Mouse (Mus musculus) fat pad, adult 2 months (tissue): ENCODE results near the gene Prelp.

Experiments
- DNase-seq: peaks from one replicate; pipeline ENCODE4 v3.0.0-alpha.2; 2011; ENCODE audit warnings: low read depth, low spot score; ENCODE audit errors: extremely low read depth

Gene Prelp

DNA sequence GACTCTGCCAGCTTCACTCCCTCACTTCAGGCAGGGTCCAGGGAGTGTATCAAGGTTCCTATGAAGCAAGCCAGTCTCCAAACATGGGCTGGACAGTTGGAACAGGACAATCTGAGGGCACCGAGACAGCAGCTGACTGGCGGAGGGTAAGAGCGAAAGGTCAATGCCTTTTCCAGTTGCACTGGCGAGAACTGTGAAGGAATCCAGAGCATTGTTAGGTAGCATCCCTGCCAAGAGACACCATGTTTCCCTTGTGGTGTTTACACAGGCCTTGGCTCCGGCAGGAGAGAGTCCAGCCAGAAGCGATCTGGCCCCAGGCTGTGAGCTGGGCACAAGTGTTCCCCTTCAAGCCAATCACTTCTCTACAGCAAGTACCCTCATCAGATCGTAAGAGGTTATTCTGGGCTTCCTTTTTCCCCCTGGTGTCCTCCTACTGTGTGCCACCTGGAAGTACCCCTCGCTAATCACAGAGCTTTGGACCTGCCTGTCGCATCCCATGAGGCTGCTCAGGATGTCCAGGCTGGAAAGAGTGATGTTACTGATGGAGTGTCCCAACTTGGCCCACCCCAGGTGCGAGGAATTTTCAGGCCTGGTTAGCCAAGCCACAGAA lies 13.2 kb upstream of the Prelp start:
- no peak for DNase-seq

DNA sequence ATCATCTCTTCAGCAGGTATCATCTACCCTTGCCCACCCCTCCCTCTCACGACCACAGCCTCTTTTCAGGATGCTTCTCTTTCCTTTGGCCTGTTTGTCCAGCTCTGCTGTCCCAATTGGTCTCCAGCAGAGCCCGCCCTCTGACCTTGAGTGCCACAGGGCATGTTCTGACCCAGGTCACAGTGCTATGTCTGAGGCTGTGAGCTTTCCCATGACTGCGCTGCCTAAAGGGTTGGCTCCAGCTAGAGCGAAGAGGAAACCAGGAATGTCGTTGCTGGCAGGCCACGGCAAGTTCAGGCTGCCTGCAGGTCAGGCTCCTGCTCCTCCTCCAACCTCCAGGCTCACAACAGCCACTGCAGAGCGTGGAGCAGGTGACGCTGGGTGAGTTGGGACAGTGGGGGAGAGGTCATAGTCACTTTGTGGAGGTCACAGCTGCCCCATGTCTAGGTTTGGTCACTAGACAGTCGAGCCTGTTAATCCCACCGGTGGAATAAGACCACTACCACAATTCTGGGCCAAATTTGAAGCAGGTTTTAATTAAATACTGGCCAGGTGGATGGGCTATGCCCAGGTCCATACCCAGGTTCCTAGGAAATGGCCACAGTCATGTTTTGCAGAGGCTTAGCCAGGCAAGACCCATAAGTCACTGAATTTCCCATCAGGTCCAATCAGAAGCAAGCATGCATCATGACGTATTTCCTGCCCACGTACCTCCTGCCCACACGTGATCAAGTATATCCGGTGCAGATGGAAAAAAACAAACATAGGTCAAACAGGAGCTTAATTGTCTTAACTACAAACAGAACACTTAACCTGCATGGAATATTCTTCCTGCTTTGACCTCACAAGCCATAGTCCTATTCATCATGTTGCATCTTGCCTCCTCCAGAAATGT lies 12.3 kb upstream of the Prelp start:
- DNase-seq = no peak

DNA sequence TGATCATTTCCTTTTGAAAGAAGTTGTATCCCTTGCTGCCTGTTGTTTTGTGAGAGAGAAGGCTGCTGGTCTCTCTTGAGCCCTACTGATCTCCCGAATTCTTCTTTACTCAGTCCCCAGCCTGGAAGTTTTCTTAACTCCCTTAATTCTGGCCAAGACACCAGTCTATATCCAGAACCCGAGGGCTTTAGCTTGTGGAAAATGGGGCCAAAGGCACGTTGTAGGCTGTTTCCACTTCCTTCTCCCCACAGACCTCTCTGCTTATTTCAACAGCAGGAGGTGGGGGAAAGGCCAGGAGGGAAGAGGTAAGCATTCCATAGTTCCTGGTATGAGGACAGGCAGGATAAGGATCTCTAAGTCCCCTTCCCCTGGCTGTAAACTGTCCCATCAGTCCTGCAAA lies 8.8 kb upstream of the Prelp start:
- no peak for DNase-seq

DNA sequence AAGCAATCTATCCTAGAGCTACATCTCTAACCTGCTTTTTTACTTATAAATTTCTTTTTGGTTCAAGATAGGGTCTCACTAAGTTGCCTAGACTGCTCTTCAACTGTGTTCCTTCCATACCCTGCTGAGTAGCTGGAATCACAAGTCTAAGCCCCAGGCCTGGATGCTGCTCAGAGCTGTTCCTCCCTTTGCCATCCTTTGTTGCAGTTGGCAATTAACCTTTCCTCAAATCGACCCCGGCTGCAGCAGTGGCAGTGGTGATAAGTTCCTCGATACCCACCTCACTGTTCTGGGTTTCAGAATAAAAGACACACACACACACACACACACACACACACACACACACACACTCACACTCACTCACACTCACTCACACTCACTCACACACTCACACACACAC lies 4.0 kb upstream of the Prelp start:
- DNase-seq = no peak

DNA sequence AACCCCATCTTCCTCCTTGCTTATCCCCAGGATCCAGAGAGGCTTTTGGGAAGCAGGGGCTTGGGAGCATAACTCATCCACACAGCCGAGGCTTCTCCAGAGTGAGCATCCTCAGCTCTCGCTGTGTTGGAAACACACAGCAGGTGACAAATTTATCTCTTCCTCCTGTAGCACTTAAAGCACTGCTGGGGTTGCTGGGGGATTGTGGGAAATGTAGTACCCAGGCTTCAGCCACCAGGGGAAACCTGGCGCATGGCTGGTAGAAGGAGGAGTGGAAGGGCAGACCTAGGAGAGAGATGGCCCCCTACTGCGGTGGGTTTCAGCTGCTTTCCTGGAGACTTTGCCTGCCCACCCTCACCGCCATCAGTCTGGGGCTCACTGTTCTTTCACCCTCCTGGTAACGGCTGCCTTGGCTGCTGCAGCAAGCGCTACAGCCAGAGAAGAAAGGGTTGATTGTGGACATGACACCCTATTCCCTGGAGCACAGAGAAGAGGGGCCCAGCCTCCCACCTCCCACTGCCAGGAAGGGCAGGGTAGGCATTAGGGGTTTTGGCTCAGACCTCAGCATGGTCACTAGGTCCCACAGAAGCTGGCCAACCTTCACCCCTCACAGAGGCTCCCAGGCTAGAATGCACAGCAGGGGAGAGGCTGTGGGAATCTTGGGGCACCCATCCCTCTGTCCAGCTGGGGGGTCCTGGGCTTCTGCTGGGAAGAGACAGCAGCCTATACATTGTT lies 3.1 kb upstream of the Prelp start:
- DNase-seq = no peak

DNA sequence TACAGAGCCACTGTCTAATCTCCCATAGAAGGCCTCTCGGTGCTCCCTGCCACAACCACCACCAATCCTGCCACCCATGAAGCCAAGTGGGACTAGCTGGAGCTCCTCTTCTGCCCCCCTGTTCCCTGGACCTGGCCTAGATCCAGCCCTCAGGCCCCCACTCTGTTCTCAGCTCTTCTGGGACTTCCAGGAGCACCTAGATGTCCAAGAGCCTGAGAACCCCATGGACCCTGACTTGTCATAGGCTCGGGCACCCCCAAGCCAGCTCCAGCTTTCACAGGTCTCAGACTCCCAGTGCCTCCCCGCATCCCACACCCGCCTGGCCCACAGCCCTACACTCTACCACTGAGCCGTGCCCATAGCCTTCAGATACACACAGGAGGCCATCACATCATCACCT lies 1.9 kb upstream of the Prelp start:
- no peak for DNase-seq

DNA sequence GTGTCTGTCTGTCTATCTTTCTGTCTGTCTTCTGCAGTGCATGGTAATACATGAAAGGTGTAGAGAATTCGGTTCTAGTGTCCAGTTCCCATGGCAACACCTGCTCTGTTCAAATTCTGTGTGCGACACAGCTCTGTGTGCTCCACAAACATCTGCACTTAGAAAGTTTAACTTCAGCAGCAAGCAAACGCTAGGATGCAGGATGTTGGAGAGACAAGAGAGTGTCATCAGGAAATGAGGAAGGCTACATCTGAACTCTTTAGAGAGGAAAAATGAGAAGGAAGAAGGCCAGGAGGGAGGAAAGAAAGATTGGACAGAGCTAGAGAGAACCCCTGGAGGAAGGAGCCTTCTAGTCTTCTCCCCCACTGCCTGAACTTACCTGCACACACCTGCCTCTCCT lies 338 bp downstream of the Prelp start:
- DNase-seq = no peak

DNA sequence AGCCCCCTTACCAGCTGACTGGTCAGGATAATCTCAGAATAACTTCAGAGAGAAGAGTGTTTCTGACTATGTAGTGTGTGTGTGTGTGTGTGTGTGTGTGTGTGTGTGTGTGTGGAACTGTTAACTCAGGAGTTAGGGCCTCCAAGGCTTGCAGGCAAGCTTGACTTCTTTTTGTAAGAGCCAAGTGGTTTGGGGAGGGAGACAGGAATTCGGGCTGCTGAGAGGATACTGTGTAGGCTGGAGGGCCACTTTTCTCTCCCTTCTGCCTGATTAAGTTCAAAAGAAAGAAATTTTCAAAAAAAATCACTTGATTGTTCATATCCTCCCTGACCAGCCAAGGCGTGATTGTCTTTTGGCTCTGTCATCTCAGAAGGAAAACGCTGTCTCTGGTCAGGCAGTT lies 813 bp downstream of the Prelp start:
- DNase-seq = no peak

DNA sequence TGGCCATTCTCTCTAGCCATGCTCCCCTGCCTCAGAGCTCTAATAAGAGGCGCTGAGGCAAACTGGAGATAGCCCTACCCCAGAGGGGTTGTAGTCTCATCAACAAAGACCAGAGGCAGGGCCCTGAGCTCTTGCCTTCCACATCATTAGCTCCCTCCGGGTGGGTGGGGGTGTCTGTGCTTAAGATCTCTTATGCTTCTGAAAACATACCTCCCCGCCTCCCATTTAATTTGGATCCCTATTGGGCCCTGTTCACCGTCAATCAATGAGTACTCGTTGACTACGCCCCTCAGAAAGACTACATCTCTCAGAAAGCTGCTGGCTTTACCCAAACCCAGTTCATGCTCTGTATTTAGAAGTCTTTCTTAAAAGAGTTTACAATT lies 3.1 kb downstream of the Prelp start:
- DNase-seq = no peak

DNA sequence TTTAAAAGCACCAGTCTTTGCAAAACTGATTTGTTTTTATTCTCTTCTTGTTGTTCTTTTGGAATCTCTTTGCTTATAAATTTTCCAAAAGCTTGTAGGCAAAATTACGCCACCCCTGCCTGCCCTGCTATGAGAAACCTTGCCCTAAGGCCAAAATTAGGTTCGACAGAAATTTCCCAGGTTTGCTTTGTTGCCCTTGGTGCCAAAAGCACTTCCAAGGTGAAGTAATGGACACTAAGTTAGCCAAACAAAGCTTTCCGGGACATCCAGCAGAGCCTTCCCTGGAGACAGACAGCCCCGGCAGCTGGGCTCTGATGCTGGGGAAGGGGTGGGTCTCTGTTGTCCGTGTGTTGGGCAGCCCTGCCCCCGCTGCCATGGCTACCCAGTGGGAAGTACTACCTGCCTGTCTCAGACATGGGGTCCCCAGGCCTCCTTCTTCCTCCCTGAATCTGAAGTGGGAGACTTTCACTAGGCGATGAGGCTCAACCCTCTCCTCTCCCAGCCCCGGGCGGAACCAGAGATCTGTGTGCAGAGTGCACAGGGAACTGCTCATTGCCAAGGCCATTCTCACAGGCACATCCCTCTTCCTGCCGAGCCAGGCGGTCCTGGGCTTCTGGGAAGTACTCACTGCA lies 3.6 kb downstream of the Prelp start:
- DNase-seq = no peak

DNA sequence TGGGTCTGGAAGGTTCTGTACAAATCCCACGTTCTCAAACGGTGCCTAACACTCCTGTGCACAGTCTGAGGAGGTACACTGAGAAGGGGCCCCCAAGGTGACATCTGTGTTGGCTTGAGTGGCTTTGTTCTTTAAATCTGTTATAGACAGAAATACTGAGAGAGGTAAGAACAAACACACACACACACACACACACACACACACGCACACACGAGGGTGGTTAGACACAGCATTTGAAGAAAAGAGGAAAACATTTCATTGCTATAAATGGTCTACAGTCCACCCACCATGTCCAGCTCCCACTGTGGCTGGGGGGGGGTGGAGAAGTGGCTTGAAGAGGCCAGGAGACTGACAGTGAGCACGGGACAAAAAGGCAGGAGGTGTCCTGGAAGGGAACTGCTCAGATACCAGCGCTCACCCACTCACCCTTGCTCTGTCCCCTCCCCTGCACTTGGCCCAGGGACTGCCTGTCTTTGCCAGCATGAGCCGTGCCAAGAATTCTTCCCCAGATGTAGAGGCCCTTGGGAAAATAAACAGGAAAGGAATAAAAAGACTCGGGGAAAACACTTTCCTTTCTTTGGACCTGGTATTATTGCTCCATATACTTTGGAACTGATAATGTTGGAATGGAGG lies 5.4 kb downstream of the Prelp start:
- DNase-seq = peak; percentile 66

DNA sequence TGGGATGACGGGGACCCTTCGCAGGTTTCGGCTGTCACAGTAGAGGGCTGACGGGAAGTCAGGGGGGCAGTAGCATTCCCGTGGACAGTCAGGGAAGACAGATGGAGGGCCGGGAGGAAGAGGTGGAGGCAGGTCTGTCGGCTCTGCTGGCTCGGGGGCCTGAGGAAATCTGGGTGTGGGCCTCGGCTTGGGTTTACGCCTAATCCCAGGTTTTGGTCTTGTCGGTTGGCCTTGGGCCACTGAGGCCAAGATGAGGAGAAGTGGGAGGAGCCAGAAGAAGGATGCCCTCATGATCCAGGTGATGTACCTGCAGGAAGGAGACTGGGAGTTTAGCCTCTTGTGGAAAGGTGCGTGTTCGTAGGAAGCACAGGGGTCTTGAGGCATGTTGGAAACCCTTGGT lies 6.1 kb downstream of the Prelp start:
- DNase-seq = no peak

DNA sequence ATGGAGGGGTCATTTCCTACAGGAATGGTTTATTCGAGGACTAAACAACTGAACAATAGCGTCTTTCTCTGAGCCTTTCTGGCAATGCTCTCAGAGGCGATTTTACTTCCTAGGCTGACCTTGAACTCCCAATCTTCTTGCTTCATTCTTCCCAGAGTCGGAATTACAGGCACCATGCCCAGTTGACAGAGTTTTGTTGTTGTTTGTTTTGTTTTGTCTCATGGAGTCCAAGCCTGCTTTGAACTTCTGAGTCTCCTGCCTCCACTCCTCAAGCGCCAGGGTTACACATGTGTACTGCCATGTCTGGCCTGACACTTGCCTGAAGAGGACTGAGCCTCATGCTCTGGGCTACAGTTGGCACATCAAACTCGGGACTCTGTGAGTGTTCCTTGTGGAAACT lies 8.2 kb downstream of the Prelp start:
- no peak for DNase-seq

DNA sequence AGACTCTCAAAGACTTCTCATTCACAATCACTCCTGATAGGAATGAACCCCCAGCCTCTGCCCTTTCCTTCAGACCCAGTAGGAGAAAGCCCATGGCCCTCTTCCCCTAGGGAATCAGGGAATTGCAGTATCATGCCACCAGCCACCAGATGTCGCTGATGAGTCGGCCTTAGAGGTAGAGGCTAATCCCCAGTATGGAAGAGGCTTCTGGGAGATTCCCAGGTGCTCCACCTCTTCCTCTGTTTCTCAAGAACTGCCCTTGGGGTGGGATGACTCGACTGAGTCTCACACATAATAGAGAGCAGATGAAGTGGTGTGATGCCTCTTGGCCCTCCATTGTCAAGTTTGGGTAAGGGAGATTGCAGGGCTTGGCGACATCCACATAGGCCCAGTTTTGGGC lies 9.8 kb downstream of the Prelp start:
- DNase-seq = no peak

DNA sequence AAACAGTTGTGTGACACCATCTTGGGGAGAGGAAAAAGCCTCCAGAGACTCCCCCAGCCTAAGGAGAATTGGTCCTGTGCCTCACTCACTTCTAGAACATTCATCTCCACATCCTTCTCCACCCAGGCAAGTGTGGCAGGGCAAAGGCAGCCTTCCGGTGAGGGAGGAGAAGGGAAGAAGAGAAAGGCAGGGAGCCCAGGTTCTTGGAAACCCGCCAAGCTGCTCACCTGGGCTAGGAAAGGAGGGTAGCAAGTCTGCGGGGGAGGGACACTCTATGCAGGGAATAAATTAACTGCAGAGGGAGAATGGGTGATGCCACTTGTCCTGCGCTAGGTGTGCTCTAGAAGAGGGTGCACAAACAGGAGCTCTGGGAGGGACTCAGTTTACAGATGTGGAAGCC lies 10.2 kb downstream of the Prelp start:
- no peak for DNase-seq

DNA sequence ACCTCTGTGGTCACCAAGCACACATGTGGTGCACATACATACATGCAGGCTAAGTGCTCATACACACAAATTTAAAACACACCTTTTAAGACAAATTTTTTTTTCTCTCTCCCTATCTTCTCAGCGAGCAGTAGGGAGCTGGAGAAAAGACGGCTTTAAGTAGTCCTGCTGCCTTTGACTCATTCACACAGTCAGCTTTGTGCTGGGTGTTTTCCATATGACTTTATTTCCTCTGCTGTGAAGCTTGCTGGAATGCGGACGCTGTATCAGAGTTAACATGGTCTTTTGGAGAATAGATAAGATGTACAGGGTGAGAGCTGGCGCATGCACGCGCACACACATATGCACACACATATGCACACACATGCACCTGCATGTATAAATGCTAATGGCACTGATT lies 11.1 kb downstream of the Prelp start:
- DNase-seq = no peak

DNA sequence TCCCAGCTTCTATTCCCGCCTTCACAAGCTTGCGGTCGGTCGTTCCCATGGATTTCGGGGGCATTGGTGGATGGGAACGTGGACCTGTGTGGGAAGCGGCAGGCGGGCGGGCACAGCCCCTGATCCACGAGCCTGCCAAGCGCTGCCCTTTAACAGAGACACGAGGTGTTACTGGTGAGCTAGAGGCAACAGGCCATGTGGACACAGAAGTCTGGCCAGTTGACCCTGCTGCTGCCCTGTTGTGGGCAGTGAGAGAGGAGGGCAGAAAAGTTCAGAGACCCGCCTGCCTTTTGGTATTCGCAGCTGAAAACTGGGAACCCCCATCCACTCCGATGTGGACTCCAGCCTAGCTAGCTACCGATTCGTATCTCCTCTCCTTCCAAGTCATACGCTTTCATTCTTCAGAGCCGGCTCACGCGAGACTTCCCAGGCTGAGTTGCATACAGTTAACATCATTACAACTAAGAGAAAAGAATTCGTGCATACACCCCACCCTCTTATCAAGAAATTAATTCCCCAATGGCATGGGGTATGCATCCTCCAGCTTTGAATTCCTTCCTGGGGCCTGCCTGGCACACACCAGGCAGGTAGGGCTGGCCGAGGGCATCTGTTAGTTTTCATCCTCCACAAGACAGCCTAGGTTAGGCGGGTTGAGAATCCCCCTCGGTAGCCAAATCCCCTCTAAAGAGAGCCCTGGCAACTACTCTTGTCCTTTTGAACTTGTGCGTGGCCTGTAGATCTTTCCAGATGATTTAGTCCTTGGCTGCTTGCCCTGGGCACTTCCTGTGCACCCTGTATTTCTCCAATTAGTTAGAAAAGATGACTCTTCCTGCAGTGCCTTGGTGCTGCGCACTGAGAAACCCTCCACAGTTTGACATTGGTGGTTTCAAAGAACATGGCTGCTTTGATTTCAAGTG lies 12.3 kb downstream of the Prelp start:
- DNase-seq = no peak

DNA sequence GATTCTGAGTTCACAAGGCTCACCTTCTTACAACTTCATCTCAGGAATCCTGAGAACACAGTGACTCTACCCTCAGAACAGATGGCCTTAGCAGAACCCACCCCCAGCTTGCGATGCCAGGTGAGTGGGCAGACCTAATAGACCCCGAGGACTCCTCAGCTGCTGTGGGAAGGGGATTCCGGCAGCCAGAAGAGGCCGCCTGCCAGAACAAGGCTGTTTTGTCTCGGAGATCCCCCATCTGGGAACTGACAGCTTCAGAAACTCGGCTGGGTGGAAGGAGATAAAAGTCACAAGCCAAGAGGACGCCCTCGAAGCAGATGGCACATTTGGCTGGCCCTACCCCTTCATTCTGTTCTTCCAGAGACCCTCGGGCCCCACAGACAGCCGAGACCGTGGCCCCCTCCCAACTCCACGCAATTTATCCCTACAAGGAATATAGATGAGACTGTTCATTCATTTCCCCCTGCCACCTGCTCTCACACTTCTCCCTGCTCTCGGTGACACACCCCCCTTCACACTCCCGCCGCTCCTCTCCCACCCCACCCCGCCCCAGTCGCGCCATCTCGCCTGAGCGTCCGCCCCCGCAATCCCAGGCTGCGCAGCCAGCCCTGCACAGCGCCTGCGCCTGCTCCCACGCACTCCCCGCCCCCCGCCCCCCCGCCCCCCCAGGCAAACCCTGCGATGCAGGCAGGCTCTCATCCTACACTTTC lies 13.1 kb downstream of the Prelp start, which contains the start of gene Optc:
Gene Optc (minus strand): TSS at position 51 of the 710 bp plus-strand sequence.
- no peak for DNase-seq

DNA sequence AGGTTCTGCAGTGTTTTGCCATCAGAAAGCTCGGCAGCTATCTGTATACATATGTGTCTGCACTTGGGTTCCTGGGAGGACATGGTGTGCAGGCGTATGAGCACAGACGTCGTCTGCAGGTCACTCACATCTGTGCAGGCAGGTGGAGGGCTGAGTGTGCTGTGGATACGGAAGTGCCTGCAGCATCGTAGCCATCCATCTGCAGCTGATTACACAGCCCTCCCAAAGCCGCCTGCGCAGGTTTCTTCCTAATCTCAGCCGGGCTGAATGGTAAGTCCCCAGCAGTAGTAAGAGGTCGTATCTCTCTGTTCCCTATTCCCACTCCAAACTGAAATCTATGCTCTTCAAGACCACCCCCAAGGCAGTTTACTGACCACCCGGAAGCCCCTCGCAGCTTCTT lies 14.8 kb downstream of the Prelp start:
- DNase-seq = no peak
